Mouse (Mus musculus) CD4-positive helper T cell, adult 2 months (primary cell): ENCODE measurements around the gene Cep126.

ENCODE experiments used
- DNase-seq: peaks from one replicate; pipeline ENCODE4 v3.0.0-alpha.2; 2012; ENCODE audit warnings: low read depth, missing footprints, low spot score

Cep126 gene

GRCm38 (mm10) chr9:8134117-8134574 is at the start of gene Cep126:
Gene Cep126 (minus strand): TSS chr9:8134294.
- peak; percentile 56 for DNase-seq

GRCm38 (mm10) chr9:8179554-8179953 is 45.5 kb upstream of the Cep126 start:
- DNase-seq = no peak

GRCm38 (mm10) chr9:8177099-8177498 is 43.0 kb upstream of the Cep126 start:
- no peak for DNase-seq

- no peak for DNase-seq
Observed at GRCm38 (mm10) chr9:8157011-8157410, 22.9 kb upstream of the Cep126 start.

GRCm38 (mm10) chr9:8139501-8139900 is 5.4 kb upstream of the Cep126 start:
- DNase-seq = no peak

- DNase-seq = no peak
Observed at GRCm38 (mm10) chr9:8133586-8134115, 443 bp downstream of the Cep126 start.

GRCm38 (mm10) chr9:8123495-8123894 is 10.6 kb downstream of the Cep126 start:
- no peak for DNase-seq

GRCm38 (mm10) chr9:8114516-8114915 is 19.6 kb downstream of the Cep126 start:
- no peak for DNase-seq

GRCm38 (mm10) chr9:8103050-8103449 is 31.0 kb downstream of the Cep126 start:
- DNase-seq = no peak

- no peak for DNase-seq
Observed at GRCm38 (mm10) chr9:8100962-8101361, 33.1 kb downstream of the Cep126 start.

- no peak for DNase-seq
Observed at GRCm38 (mm10) chr9:8078882-8079281, 55.2 kb downstream of the Cep126 start.

- DNase-seq = no peak
Observed at GRCm38 (mm10) chr9:8074345-8074744, 59.7 kb downstream of the Cep126 start.

GRCm38 (mm10) chr9:8073203-8073755 is 60.8 kb downstream of the Cep126 start:
- no peak for DNase-seq

- no peak for DNase-seq
Observed at GRCm38 (mm10) chr9:8059636-8060035, 74.5 kb downstream of the Cep126 start.

GRCm38 (mm10) chr9:8054831-8055230 is 79.3 kb downstream of the Cep126 start:
- DNase-seq = no peak

GRCm38 (mm10) chr9:8043044-8043387 is 91.1 kb downstream of the Cep126 start:
- no peak for DNase-seq

GRCm38 (mm10) chr9:8042338-8043043 is 91.6 kb downstream of the Cep126 start, which contains the start of gene Cfap300:
Gene Cfap300 (minus strand): TSS chr9:8042823.
- DNase-seq = peak; percentile 91

GRCm38 (mm10) chr9:8035546-8035945 is 98.5 kb downstream of the Cep126 start:
- DNase-seq = no peak

GRCm38 (mm10) chr9:8035091-8035490 is 99.0 kb downstream of the Cep126 start:
- no peak for DNase-seq

GRCm38 (mm10) chr9:8034143-8034542 is 100.0 kb downstream of the Cep126 start:
- DNase-seq = no peak

- no peak for DNase-seq
Observed at GRCm38 (mm10) chr9:8032847-8033246, 101.2 kb downstream of the Cep126 start.
